Mouse (Mus musculus) mouse trophoblast stem cell (cell line): ENCODE measurements around the gene Fto.

Source experiments
- in situ Hi-C, 2 experiments: fragments of 300-500 bp; cut with MseI, MboI; formaldehyde crosslinking; loops; 2 replicates in 1 of 2; 3 replicates in 1 of 2; pipeline ENCODE4 v1.15.1; 2025

The Fto gene

DNA sequence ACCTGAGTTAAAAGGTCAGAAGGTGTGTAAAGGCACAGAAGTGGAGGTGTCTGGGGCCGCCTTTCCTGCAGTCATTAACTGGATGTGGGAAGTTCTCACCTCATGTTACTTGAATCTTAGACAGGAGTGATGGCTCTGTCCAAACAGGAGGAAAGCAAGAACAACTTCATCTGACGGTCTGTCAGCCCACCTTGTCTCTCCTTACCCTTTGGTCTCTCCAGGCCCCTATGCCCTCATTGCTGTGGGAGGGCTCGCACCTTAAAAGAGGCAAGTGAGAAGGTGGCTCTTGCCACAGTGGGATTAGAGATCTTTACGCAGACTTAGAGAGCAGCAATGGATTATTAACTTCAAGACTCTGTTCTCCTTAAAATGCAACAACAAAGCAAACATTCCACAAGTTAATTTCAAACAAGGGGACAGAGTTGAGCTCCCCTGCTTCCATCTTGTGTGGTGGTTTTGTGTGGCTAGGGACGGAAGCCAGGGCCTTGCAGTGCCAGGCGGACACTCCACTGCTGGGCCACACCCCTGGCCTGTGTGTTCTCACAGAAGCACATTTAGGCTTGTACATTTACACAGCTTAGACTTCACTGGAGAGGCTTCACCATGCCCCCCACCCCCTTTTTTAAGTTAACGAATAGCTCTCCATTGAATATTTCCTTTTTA, 135.5 kb downstream of the Fto start:
- in situ Hi-C loops: no loop called here

DNA sequence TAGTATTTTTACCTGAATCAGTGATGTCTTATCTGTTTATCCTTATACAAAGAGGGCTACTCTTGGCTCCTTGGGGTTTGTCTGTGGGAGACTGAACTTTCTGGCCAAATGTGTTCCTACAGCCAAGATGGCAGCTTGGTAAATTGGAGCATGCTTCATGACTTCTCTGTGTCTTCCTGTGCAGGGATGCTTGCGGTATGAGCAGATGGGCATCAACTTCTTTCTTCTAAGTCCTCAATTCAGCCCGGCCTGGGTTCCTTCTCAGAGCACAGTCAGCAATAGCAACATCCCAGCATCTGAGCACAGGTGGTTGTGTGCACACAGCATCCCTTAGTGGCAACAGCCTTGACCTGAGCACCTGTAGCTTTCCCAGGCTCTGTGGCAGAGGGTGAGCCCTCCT, 141.6 kb downstream of the Fto start:
- in situ Hi-C loops: no loop called here

DNA sequence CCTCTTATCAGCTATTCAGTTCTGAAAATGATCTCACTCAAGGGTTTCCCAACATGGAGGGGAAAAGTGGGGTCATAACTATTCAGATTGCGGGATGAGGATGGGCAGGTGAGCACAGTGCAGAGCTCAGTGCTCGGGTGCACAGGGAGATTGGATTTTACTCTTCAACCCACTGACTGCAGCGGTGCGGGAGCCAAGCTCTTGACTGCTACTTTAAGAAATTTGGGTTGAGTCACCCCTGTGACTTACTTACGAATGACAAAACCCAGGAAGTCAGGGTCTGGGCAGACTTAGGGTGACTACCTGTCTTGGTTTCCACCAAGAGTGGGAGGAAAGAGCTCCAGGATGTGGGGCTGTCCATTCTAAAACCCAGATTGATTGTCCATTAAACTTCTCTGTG, 142.3 kb downstream of the Fto start:
- in situ Hi-C loops: no loop called here

DNA sequence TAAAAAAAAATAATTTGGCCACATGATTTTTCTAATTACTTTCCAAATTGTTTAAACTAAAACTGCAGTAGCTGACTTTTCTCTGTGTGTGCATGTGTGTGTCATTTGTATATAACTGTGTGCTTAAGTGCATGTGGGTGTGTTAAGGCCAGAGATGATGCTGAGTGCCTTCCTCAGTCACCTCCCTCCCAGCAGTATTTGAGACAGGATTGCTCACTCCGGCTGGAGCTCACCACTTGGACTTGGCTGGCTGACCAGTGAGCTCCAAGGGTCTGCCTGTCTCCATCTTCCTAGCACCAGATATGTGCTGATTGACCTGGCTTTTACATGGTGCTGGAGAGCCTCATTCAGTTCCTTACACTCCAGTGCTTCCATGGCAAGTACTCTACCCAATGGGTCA, 144.7 kb downstream of the Fto start:
- in situ Hi-C loops: no loop called here

DNA sequence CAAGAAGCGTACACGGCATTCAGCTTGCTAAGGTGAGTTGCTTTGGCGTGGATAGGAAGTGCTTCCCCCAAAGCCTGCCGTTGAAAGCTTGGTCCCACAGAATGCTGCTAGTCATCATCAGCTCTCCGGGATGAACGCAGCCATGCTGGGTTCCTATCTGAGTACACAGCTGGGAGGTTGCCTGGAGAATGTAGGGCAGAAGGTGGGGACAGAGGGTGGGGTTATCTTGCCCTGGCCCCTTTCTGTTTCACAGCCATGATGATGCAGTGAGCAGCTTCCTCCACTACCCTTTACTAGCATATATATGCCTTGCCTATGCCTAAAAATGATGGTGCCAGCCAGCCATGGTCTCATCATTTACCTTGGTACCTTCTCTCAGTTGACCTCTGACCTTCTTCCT, 147.6 kb downstream of the Fto start:
- in situ Hi-C loops: no loop called here

DNA sequence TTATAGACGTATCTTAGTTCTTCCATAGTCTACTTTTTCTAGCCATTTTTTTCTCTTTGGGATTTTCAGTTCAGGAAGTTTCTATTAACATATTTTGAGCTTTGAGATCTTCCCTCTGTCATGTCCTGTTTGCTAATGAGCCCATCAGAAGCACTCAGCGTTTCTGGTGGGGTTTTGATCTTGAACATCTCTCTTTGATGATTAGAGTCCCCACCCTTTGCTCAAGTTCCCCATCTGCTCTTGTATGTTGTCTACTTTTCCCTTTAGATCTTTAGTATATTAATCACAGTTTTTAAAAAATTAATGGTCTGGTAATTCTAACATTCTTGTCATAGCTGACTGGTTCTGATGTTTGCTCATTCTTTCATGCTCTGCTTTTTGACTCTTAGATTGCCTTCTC, 150.4 kb downstream of the Fto start:
- in situ Hi-C loops: no loop called here

DNA sequence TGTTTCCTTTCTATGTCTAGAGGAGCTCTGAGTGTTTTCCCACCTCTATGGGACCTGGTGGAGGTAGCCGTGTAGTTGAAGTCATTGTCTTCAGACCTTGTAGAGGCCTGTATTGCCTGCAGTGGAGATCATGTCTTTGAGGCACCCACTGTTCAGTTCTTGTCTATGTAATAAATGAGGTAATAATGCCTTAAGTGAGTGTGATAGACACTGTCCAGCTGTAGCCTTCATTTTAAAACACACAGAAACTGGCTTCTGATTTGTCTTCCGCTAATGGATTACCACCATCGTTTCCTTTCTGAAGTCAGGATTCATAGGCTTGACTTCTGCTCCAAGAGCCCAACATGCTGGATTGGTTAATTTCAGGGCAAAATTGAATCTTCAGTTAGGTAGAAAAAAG, 154.1 kb downstream of the Fto start:
- in situ Hi-C loops: no loop called here

DNA sequence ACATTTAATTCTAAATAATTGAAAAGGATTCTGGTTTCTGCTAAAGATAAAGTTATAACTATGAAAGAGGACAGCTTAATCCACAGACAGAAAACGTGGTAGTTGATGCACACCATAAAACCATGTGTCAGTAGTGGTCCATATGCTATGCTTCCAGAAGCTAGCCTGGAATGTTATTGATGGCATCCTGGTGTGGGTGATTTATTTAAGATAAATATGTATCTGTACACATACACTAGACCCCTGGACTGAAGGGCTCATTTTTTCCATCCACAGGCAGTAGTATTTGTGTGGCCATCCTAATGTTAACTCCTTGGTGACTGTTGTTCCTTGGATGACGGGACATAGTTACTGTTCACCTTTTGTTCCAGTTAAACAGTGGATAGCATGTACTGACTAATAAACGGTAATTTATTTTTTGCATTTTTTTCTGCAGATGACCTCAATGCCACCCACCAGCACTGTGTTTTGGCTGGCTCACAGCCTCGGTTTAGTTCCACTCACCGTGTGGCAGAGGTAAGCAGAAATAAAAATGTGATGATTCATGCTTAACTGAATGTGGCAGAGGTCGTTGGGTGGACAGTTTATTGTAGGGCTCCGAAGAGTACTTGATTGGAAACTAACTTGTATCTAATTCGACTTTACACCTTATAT, 154.7 kb downstream of the Fto start:
- in situ Hi-C loops: no loop called here

DNA sequence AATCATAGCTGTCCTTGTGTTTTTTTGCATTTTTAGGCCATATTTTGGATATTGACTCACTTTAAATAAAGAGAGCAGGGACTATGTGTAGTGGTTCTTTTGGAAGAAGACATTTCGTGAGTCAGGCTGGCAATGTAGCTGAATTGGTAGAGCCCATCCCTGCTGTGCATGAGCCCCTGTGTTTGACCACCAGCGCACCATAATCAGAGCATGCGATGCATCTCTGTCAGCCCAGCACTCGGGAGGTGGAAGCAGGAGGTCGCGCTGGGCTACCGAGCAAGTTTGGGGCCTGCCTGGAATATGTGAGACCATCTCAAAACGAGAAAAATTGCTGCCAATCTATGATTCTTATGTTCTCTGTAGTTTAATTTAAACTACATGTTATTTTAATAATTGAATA, 156.1 kb downstream of the Fto start:
- in situ Hi-C loops: no loop called here

DNA sequence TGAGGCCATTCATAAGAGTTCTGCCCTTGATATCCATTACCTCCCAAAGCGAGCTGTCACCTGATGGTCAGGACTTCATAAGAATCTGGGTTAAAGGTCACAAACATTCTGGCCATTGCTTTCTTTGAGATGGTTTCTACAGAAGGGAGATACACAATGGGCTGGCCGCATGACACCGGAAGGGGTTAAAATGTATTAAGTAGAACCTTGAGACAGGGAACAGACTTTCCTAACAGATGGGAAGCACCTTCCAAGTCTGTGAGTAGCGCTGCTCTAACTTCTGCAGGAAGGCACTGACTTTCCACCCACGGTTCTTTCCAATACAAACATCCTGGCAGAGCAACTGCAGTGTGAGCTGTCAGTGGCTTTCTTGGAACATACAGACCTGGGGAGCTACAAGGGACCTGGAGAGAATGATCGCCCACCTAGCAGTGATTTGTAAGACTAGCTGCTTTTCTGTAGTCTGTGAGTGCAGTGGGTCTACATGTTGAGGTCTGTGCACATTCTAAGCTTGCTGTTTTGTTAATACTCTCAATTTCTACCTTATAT, 161.5 kb downstream of the Fto start:
- in situ Hi-C loops: no loop called here

DNA sequence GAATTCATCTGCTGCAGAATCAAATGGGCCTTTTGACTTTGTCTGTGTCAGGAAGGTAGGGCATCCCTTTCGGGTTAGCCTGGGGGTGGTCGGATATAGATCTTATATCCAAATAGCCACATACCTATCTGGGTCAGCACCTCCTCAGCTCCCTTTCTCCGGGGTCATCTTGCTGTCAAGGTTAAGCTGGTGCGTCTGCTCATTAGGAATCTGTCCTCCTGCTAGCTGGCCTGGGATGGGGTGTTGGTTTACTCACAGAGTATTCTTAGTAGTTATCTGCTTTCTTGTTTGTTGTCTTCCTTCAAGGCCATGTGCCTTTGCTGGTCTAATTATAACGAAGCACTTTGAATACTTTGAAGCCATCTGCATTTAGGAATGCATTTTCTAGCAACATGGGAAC, 163.7 kb downstream of the Fto start:
- in situ Hi-C loops: no loop called here

DNA sequence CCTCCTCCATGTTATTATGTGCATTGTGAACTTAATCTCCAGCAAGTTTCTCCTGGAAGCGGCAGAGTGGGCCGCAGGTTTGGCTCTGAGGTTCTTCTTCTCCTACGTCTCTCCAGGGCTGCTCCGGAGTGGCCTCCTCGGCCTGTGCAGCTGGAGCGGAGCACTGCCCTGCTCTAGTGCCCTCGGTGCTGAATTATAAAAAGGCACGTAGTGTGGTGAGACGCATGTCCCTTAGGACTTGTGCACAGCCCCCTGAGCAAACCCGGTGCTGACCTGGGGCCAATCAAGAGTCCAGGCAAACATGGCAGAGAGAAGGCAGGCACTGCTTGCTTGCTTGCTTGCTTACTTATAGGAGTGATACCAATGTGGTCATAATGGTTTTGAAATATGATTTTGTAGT, 164.1 kb downstream of the Fto start:
- in situ Hi-C loops: no loop called here

DNA sequence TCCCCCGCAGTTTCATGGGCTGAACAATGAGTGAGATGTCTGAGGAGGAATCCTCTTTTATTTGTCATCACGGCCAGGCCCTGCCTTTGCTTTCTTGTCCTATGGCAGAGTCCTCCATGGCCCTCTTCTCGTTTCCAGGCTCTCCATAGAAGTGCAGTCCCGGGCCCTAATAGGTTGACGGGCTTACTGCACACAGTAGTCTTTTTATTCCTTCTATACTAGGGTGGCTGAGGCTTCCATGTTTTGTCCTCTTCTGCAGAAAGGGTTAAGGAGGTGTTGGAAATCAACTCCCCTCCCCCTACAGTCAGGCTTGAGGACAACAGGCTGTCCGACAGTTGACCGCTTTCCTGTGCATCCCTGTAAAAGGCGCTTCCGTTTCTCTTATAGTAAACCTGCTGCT, 169.2 kb downstream of the Fto start:
- in situ Hi-C loops: no loop called here

DNA sequence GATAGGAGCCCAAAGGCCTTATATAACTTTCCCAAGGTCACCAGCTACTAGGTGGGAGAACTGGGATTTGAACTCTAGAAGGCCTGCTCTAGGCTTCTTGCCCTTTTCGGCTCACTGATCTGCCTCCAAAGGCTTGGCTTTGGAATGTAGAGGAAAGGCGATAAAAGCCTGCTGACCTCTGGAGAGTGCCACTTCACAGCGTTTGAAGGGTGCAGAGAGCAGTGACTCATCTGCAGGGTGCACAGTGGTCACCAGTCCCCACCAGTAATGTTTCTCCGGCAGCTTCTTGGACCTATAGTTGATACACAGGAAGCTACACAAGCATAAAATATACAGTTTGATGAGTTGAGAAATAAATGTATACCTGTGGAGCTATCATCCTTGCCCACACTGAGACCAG, 173.1 kb downstream of the Fto start:
- in situ Hi-C loops: no loop called here

DNA sequence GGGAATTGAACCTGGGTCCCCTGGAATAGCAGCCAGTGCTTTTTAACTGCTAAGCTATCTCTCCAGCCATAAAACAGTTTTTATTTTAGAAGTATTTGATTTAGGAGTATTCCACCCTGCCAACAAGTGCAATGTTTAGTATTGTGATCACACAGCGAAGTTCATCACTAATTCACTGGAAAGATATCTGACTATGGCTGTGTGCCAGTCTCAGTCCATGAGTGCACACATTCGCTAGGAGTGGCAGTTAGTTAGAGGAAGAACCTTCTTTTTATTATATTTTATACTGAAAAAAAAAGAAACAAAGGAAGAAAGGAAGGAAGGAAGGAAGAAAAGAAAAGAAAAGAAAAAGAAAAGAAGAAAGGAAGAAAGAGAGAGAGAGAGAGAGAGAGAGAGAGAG, 174.1 kb downstream of the Fto start:
- in situ Hi-C loops: no loop called here

DNA sequence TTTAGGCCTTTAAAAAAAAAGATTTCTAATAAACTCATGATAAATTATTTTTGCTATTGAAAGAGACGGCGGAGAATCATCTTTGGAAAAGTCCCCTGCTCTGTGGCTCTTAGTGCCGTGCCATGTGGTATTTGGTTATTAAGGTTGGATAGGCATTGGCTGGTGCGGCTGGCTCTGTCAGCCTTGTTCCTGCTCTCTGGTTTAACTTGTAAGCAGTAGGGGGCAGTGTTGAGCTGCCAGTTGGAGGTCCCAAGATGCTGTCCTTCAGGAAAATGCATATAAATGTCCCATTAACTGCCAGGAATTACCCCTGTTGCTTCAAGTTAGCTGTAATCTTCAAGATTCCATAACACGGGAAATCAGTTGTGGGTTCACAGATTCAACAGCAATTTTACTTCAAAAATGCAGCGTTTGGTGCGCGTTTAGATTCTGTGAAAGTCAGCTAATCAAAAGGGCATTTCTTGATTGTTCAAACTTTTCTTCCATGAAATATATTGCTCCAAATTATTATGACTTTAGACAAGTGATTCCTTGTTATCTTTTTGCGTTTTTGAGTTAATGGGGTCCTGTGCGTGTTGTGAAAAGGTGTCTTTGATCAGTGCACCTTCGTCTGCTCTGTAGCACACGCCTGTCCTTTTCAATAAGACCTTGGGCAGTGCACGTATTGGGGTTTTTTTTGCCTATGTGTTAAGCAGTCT, 174.9 kb downstream of the Fto start:
- in situ Hi-C loops: no loop called here

DNA sequence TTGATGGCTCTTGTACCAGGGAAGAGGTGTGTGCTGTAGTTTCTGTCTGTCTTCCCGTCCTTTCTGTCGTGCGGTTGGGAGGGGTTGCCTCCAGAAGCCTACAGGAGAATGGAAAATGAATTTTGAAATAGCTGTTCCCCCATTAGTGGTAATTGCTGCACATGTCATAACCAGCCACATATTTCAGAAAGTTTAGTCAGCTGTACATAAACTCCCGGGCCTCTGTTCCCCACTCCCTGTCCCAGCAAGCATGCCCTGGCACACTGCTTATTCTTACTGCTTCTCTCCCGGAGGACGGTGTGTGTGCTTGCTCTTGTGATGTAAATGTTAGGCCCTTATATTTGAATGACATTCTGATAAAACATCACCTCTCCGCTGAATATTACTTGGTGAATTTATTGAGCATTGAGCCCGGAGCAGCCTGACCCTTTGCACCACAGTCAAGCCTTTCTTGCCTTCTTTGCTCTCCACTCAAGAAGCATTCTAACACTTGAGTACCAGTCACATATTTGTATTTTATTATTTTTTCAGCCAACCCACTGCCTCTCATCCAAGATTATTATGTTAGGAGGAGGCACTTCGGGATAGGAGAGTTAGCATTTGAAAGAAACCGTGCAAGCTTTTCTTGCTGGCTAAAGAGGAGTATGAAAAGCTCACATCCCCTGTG, 175.6 kb downstream of the Fto start:
- in situ Hi-C loops: no loop called here

DNA sequence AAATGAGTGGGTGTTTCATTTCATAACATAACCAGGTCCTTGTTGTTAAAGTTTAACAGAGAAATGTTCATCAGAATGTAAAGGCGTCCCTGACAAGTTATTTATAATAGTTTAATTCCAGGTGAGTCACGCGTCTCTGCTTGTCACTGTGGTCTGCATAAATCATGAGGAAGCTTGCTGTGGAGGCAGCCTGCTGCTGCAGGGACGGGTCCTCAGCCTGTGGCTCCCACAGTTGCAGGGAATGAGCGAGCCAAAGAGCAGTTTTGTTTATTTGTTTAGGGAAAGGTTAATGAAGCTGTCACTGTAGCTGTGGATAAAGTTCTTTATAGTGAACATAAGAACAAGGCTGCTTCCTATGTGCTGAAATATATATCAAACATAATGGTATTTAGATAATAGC, 176.7 kb downstream of the Fto start:
- in situ Hi-C loops: no loop called here

DNA sequence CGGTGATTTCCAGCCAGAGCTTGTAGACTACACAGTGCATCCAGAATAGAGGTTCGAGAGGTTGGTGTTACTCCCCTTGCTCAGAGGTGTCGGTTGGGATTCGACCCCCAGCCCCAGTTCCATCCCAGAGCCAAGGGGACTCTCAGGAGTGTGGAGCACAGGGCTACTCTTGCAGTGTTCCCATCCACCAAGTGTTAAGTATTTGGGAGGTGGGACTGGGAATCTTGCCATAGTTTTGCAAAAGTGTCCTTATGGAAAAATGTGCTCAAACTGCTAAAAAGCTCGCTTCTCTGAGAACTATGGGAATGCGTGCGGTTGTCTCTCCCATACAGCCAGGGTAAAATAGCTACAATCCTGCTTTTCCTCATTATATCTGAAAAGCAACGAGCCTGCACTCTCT, 180.0 kb downstream of the Fto start:
- in situ Hi-C loops: no loop called here

DNA sequence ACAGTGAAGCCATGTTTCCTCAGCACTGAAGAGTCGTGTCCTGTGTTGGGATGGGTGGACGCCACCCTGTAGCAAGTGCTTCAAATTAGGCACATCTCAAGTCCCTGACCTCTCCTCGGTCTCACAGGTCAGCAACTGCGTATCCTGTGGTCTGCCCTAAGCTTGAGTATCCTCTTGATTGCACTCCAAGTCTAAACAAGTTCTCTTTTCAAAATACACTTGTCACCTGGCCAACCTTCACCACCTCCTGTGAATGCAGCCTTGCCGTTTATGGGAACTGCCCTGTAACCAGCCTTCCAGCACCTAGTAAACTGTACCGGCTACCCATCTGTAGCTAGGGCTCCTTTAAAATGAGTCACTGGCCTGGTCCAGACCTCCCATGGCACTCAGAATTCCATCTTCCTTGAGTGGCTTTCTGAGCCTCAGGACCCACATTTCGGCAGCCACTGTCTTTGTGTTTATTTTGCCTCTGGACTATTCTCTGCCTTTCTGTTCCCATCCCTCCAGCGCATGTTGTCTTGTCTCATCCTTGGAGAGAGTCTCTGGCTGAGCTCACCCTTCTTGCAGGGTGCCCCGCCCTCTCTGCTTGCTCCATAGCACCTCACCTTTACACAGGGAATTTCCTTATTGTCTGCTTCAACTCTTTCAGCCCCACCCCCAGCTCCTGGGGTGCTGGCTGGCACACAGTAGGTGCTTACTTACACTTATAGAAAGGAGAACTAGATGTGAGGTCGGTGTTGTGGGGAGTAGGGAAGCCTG, 181.4 kb downstream of the Fto start:
- in situ Hi-C loops: no loop called here

DNA sequence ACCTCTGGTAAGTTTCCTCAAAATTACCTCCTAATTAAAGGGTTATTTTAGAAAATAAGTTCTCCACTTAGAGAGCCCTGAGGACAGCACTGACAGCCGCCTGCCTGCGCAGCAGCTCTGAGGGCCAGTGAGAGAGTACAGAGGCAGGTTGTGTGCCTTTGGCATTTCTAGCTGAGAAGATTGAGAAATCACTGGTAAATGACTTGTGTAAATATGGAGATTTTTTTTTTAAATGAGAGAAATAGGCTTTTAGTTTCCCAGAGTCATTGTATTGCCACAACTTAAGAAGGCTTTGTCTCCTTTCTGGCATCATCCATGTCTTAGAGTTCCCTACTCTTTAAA, 181.9 kb downstream of the Fto start:
- in situ Hi-C loops: no loop called here

DNA sequence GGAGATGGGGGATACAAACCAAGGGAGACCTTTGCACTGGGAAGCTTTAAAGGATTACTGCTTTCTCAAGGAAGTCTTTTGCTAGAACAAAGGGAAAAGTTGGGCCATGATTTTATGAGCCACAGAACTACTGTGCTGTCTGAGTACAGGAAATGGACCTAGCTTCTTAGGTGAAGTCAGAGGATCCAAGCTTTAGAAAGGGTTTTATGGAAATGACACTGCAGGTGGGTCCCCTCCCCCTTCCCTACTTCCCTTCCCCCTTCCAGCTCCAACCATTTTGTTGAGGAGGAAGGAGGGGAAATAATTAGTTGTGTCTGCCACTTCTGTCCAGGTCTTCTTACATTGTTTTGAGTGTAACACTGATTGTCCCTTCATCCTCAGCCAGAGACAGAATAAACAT, 182.7 kb downstream of the Fto start:
- in situ Hi-C loops: no loop called here
